Mouse (Mus musculus): ENCODE results near the gene Slc24a3.

The Slc24a3 gene

DNA sequence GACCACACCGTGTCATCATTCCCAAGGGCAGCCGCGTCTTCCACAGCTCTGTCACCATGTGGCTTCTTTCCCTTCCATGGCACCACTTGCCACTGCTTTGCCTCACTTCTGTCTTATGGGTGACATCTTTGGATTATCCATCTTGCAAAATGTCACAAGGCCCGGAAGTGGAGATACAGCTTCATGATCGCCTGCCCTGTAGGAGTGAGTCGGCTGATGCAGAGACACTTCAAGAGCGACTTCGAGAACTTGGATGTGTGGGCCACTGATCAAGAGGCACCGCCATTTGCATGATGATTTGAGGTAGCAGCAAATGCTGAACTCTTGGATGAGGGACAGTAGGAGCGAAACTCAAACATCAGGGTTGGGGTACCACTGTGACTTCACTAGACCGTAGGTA is 46.0 kb downstream of the Slc24a3 start:
- no peak for DNase-seq (ENCODE audit: low spot score)

DNA sequence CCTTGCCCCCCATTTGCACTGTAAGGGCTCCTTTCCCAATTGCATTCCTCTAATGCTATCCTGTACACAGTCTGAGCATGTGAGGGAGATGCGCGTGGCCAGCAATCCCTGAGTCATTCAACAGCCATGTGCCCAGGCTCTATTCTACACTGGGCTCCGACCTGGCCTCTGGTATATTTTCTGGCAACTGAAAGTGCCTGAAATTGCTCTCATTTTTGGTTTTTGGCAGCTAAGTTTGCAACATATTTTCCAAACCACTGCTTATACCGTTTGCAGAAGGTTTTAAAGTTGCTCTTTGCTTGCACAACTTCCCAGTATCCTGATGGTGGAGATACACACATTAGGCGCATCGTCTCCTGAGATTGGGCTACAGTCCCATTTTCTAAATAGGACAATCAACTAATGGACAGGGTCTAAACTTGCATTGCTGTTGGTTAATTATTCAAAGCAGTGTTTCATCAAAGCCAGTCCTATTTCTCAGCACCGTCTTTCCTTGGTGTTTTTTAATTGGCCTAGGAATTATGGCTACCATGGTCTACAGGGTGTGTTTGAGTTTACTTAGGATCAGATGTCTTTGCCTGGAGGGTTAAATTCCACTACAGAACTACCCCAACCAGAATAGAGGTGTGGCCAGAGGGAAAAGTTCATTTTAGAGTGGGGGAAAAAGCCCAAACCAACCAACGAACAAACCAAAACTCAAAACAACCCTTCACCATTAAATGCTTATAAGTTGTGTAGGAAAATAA is 46.7 kb downstream of the Slc24a3 start:
- no peak for DNase-seq (ENCODE audit: low spot score)

DNA sequence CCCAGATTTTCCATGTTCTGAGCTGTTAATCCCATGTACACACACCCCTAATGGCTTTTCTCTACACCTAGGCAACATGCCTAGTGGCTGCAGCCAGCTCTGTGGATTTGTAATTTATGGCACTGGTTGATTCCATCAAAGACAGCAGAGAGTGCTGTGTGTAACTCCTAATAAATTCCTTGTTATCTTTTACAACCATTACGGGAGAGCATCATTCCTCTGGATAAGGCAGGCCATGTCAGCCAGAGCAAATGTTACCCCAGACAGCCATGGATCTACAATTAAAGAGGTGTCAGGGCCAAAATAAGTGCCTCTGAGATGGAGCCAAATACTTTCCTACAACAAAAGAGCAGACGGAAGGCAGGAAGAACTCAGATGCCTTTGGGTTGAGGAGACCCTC is 49.0 kb downstream of the Slc24a3 start:
- DNase-seq (ENCODE audit: low spot score): no peak

DNA sequence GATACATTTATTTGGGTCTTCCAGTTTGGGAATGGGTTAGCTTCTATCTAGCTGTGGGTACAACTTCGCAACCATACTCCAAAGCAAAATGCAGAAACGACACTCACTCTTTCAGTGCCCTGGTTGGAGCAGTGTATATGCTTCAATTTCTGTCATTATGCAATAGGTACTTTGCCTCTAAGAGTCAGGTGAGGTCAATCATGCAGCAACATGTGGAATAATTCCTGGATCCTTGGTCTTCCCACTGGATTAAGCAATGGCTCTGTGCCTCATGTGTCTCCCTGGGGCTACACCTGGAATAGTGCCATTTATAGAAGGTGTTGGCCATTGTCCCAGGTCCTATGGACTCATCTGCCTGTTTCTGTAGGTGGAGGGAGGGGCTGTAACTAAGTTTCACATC is 49.9 kb downstream of the Slc24a3 start:
- DNase-seq (ENCODE audit: low spot score): no peak

DNA sequence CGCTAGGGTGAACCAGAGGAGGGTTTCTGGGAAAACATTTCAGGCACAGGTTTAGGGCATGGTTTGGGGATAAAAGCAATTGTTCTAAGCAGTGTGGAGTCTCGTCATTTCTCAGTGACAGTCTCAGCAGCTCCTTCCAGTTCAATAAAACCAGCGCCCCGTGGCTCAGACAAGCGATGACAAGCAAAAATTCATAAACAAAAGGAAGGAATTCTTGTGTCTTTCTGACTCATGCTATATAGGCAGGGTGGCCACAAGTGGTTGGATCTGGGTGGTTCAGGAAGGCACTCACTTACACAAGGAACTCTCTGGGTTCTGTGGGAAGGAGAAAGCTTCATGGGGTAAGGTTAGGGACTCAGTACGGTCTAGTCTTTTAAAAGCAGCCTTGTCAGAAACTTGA is 51.7 kb downstream of the Slc24a3 start:
- no peak for DNase-seq (ENCODE audit: low spot score)

DNA sequence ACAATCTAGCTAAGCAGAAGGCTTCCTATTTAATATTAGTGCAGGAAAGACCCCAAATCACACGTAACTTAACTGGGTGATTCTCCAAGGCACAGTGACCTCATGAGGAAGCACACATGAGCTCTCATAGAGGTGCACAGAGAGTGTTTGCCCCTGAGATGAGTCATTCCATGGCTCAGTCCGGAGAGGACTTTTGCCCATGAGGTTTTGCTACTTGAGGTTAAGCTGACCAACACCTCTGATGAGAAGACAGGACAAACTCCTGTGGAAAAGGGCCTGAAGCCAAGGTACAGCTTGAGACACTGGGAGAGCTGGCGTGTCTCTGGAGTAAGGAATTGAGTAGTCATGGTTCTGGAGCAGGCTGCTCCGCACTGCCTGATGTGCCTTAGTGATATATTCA is 56.1 kb downstream of the Slc24a3 start:
- DNase-seq (ENCODE audit: low spot score): no peak

DNA sequence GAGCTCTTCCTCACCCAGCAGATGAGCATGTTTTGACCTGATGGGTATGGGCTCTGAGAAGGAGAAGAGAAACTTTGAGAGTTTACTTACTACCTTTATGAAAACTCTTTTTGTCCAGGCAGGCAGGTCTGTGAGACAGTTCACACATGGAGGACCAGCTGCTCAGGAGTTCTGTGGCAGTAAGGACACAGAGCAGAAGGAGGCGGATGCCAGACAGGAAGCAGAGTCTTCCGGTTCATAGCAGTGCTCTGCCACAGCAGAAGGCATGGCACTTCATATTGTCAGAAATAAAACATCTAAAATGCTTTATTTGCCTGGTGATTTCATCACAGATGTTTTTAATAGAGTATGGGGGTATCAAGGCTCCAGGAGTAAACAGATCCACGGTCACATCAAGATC is 58.1 kb downstream of the Slc24a3 start:
- no peak for DNase-seq (ENCODE audit: low spot score)

DNA sequence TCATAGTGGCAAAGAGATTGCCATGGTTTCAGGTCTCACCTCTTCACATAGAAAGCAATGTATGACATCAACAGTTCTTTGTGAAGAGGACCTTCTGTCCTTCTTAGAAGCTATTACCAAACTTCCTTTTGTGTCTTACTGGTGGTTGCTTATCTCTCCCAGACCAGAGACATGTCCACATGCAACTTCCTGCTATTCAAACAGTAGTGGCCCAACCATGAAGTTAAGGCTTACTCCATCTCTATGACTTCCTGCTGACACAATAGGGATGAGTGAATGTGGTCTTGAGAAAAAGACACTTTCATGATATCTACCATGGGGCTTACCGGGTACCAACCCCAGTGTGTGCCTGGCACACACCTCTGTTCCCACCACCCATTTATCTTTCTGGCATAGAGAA is 58.5 kb downstream of the Slc24a3 start:
- no peak for DNase-seq (ENCODE audit: low spot score)

DNA sequence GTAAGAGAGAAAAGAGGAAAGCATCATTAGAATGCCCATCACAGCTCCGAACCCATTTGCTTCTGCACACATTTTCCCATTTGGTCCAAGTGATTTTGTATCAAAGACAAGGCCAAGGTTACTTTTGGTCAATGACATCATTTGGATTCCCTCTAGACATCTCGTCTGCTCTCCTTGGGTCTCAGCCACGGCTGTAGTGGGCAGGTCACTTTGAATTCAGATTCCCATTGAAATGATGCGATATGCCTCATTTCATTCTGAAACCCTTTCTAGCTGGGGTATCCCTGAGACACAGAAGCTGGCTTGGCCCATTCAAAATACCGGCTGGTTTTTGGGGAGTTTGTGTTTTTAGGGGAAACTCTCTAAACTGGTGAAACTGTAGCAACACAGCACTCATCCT is 59.8 kb downstream of the Slc24a3 start:
- no peak for DNase-seq (ENCODE audit: low spot score)

DNA sequence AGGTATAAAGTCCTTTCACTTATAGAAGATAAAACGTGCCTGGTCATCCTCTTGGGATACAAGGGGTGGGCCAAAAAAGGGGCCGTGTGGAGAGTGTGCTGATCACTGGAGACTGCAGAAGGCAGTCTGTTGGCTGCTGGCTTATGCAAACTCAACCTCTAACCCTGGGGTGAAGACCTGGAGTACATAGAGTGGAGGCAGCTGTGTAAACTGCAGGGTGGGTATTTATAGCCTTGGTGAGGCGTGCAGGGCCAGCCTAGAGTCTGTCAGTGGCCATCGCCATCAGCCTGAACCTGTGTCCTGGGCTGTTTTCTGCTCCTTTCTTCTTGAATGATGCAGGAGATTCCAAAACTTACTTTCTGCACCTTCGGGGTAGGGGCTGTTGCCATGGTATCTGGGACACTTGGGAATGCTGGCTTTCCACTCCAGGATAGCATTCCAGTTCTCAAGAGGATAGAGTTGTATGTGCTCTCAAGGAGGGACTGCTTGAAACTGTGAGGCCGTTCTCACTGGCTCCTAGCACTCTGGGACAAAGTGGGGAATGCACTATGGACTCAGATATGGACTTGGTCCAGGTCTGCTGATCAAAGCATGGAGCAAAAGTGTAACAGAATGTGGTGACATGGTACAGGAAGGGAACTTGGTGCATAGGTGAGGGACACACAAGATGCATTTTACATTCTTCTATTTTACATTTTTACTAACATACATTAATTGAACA is 65.4 kb downstream of the Slc24a3 start:
- DNase-seq (ENCODE audit: low spot score): no peak

DNA sequence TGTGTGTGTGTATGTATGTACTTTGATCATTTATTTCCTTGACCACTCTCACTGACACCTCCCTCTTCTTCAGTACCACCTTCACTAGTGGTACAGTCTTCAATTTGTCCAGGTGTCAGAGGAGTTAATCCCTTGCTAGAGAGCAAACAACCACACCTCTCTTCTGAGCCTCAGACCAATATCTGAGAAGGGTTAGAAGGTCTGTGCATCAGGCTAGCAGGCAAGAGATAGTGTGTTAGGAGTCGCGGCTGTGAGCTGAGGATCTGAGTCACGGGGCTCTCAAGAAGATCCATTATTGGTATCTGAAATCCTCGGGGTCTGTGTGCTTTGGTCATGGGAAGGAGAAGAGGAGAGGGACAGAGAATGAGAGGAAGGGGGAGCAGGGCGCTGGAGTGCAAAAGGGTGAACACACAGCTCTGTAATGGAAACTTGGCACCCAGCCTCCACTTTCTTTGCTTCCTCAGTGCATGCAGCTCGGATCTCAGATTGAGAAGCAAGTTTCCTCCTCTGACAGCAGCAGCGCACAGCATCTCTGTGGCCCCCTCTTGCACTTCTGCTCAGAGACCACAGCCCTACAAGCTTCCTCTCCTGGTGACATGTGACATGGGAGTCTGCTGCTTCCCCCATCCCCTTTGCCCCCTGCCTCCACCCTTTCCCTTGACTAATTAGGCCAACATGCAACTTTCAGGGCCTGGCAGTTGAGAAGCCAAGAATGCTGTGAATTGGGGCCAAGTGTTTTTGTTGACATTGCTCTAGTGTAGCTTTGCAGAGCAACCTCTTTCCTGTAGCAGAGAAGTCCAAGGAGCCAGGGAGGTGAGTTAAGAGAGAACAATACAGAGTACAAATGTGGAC is 66.2 kb downstream of the Slc24a3 start:
- DNase-seq (ENCODE audit: low spot score): no peak

DNA sequence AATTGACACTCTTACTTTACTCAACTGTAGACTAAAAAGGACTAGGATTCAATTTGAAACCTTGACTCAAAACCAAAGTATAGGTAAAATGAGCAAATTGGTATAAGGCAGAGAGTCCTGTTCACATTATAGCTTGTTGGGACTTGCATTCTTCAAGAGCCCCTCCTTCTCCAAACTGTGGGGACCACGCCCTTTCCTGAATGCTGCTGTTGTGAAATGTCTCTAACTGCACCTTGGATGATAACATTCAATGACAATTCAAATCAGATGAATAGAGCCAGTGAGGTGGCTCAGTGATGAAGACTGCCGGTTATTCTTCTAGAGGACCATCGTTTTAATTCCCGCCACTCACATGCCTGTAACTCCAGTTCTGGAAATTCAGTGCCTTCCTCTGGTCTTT is 78.8 kb downstream of the Slc24a3 start:
- no peak for DNase-seq (ENCODE audit: low spot score)

DNA sequence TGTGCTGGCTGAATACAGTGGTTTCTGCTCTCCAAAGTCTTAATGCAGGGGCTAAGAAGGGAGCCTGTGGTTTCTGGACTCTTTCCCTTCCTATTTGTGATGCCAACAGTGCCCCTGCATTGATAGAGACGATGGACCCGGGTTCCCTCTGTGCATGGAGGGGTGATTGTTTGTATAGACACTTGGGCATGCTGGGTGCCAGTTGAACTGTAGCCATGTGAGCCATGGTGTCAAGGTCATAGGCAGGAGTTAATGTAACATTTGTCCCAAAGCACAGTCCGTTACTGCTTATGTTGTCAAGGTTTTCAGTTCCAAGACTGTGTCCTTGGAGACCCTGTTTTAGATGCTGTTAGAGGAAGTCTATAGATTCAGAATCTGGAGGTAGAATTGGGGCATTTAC is 80.6 kb downstream of the Slc24a3 start:
- DNase-seq (ENCODE audit: low spot score): no peak

DNA sequence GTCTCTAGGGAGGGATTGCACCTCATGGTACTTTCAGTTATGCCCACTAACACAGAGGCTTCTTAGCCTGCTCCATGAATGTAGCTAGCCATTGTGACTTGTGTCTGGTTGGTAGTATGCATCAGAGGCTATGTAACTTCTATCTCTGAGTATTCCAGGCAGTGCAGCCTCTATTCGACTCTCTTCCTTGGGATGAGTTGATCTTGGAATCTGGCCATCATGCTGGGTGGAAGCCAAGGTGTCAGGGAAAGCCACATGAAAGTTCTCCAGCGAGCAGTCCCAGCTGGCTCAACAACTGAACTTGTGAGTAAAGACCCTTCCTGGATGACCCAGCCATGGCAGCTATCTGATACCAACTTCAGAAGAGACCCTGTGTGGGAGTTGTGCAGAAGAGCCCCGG is 89.8 kb downstream of the Slc24a3 start:
- DNase-seq (ENCODE audit: low spot score): no peak

DNA sequence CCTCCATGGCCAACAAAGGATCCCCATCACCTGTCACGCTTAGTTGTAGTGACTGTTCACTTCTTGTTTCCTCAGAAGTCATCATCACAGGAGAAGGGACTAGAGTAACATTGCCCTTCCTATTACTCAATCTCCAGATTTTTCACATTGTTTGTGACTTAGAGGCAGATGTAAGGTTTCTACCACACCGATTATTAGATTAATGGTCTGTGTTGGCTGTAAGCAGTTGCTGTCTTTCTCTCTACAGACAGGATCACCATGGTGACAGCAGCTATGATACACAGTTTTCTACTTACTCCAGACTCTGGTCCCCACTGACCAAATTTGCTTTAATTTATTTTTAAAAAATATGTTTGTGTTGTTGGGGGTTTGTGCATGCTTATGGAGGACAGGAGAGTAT is 90.3 kb downstream of the Slc24a3 start:
- no peak for DNase-seq (ENCODE audit: low spot score)

DNA sequence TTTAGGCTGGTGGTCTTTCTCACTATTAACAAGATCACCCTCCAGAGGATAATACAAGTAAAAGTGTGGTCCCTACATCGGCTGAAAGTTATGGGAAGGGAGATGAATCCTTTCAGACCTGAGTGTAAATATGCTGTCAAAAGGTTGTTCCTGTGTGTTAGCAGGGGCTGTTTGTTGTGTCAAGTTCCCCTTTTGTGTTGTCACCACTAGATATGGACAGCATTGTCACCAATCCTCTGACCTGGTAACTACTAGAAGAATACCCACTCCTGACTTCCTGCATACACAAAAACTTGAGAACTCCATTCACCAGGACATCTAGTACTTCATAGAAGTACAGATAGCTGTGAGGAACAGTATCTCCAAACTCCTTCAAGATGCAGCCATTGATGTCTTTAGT is 93.0 kb downstream of the Slc24a3 start:
- DNase-seq (ENCODE audit: low spot score): no peak

DNA sequence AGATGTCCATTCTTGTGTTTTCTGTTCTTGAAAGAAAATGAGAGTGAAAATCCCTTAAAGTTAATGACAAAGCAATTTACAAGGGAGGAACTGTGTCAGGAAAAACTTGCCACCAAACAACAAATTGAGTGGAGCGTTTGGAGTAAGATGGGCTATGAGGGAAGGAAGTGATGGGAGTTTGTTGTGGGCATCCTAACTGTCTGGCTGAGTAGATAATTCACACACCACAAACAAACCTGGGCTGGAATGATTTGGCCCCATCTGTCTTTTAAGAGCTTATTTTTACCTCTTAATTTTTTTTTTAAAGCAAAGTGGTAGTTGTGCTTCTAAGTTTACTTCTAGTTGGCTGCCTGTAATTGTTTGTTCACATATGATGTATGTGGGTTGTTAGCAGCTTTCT is 94.6 kb downstream of the Slc24a3 start:
- no peak for DNase-seq (ENCODE audit: low spot score)

DNA sequence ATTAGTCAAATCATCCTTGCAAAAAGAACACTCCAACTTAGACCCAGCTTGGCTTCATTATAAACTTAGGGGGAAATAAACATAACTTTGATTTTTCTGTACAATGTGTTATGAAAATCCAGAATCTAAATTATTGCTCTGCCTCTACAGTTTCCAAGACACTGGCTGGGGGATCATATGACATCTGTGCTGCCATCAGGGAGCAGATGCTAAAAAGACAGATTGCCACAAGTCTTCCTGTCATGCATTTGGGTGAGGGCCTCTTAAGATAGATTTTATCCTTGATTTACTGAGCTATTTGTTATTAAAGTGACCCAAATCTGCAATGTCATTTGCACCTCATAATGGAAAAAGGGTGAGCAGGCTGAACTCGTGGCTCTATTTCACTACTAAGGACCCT is 99.2 kb downstream of the Slc24a3 start:
- DNase-seq (ENCODE audit: low spot score): no peak

DNA sequence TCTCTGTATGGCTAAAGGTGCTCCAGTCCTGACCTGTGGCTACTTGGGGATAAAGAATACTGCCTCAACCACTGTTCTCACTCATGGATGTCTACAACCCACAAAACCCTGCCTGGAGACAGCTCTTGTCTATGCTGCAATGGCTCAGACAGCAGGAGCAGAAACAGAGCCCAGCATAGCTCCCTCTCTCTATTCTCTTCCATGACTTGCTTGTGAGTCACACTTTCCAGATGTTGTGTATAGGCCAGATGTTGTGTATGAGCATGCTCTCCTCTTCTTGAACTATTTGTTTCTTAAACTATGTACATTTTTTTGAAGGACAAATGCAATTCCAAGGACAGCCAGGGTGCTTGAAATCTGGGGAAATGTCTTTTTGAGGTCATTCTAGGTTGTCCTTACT is 101.4 kb downstream of the Slc24a3 start:
- DNase-seq (ENCODE audit: low spot score): no peak

DNA sequence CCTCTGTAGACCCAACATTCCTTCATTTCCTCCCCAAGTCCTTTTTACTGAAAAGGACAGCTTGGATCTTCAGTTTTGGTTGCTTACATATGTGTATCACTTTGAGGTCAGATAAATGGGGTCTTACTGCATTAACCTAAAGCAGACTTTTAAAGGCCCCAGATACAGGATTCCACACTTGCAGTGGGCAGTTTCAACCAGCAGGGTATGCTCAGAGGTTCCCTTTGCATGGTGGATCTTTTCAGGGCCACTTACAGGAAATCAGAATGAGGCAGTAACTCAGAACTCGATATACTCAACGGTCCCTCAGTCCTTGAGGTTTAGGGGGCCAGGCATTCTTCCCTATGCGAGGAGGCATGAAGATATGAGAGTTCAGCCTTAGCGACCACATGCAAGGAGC is 101.9 kb downstream of the Slc24a3 start:
- DNase-seq (ENCODE audit: low spot score): no peak

DNA sequence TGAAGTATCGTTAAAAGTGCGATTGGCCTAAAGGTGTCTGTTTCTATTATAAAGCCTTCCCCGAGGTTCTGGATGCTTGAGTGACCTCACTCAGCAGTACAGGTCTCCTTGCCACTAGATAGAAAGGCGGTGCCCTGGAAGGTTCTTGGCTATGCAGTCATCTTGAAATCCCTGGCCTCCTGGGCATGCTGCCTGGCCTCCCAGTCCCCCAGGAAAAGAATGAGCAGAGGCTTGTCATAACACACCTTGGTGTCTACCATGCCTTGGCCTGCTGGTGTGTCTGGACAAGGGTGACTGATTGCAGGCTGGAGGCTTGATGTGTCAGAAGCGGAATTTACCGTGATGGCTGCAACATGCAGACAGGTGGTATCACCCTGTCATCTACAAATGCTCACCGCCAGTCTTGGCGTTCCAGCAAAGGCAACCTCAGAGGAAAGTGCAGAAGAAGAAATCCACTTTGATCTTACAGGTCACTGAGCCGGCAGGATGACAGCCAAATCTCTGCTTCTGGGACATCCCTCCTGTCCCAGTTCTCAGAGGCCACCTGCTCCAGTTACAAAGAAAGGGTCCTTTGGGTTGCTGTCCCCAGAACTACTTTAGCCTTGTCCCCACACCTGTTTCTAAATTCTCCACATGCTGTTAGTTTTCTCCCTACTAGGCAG is 106.6 kb downstream of the Slc24a3 start:
- DNase-seq (ENCODE audit: low spot score): no peak

DNA sequence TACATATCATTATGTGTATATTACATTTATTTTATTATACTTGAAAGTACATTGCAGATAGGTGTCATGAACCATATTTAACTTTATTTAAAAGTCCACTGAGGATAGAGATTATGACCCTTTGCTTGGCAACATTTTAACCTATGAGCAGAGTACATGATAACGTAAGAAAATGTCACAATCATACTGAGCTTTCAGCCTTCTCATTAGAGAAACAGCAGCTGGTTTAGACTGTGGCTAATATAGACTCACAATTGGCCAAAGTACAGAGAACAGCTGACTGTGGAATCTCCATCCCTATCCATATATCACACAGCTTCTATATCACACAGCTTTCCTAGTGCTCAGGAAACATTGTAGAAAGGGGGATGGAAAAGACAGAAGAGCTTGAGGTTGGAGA is 111.8 kb downstream of the Slc24a3 start:
- DNase-seq (ENCODE audit: low spot score): no peak

DNA sequence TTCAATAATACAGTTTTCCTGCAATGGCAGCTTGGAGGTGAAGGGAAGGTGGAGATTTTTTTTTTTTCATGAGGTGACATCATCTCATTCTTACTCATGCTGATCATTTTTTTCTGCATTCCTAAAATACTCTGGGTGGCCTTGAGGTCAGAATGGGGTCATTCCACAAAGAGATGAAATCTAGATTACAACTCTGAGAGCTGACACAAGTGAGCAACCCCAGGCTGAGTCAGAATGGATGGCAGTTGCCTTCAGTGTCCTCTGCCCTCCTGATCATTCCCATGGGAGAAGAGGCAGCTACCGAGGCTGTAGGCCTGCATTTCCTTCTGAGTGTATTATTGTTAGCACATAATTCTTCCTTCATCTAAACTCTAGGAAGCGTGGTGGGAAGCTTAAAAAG is 116.2 kb downstream of the Slc24a3 start:
- DNase-seq (ENCODE audit: low spot score): no peak
